Mouse (Mus musculus) layer of hippocampus, postnatal 10 days (tissue): Measurements from ENCODE around the gene Cd164l2. TPM values are rescaled to one million over a fixed set of nuclear protein-coding genes. Genes with fewer than 3 reads are reported as not detected.

ENCODE experiments used
- DNase-seq, 2 experiments: peaks; one replicate each; pipeline ENCODE4 v3.0.0; 2021; ENCODE audit warnings: low spot score in 2 of 2
- total RNA-seq, 2 experiments: library from RNA; stranded (reverse); gene quantifications; 2 replicates each; pipeline ENCODE4 v1.2.3; 2021

Cd164l2 gene
- total RNA-seq, 2 experiments from 2014 or later = 3.7 to 4.0 TPM

GRCm38 (mm10) chr4:133217641-133218040 lies 5.7 kb downstream of the Cd164l2 start:
- DNase-seq = peak; percentile 69

- DNase-seq = no peak
These were observed 6.8 kb downstream of the Cd164l2 start for GRCm38 (mm10) chr4:133218745-133219144.

- no peak for DNase-seq
These were observed 8.7 kb downstream of the Cd164l2 start for GRCm38 (mm10) chr4:133220656-133221055.

GRCm38 (mm10) chr4:133221701-133222100 lies 9.8 kb downstream of the Cd164l2 start:
- no peak for DNase-seq

- no peak for DNase-seq
These were observed 11.9 kb downstream of the Cd164l2 start for GRCm38 (mm10) chr4:133223875-133224274.

GRCm38 (mm10) chr4:133226073-133226472 lies 14.1 kb downstream of the Cd164l2 start:
- DNase-seq = no peak

- DNase-seq = no peak
These were observed 15.7 kb downstream of the Cd164l2 start for GRCm38 (mm10) chr4:133227636-133228035.

GRCm38 (mm10) chr4:133229582-133229981 lies 17.7 kb downstream of the Cd164l2 start:
- DNase-seq = peak in 1 of 2 experiments; percentile 36

- no peak for DNase-seq
These were observed 21.5 kb downstream of the Cd164l2 start for GRCm38 (mm10) chr4:133233285-133233976.

GRCm38 (mm10) chr4:133234771-133235170 lies 22.8 kb downstream of the Cd164l2 start:
- no peak for DNase-seq

- DNase-seq = no peak
These were observed 23.5 kb downstream of the Cd164l2 start for GRCm38 (mm10) chr4:133235415-133235814.

GRCm38 (mm10) chr4:133237911-133238310 lies 26.0 kb downstream of the Cd164l2 start:
- DNase-seq = no peak

- no peak for DNase-seq
These were observed 28.6 kb downstream of the Cd164l2 start, which contains the start of gene Map3k6 for GRCm38 (mm10) chr4:133240490-133240921. Gene Map3k6, plus strand, starts transcription at chr4:133240818.

- DNase-seq = peak; percentile 84 to 90
These were observed 29.3 kb downstream of the Cd164l2 start for GRCm38 (mm10) chr4:133240934-133241908.

- DNase-seq = no peak
These were observed 30.0 kb downstream of the Cd164l2 start for GRCm38 (mm10) chr4:133241910-133242309.

- no peak for DNase-seq
These were observed 30.8 kb downstream of the Cd164l2 start for GRCm38 (mm10) chr4:133242710-133243109.

GRCm38 (mm10) chr4:133243538-133243937 lies 31.6 kb downstream of the Cd164l2 start:
- DNase-seq = no peak

- DNase-seq = no peak
These were observed 32.4 kb downstream of the Cd164l2 start for GRCm38 (mm10) chr4:133244289-133244688.

GRCm38 (mm10) chr4:133247072-133247471 lies 35.1 kb downstream of the Cd164l2 start:
- no peak for DNase-seq

- no peak for DNase-seq
These were observed 36.0 kb downstream of the Cd164l2 start for GRCm38 (mm10) chr4:133247806-133248449.

- DNase-seq = peak; percentile 88
These were observed 38.7 kb downstream of the Cd164l2 start for GRCm38 (mm10) chr4:133250609-133251008.
